Comparison of ENCODE assay signal across 8 mouse cellular contexts in genomic region chr15:80256242-80256641, GRCm38 (mm10). TPM values are rescaled to one million over a fixed set of nuclear protein-coding genes. Genes with fewer than 3 reads are reported as not detected.
DNase-seq lines count a peak whose midpoint lies in the region; ATAC-seq and TF ChIP-seq lines count a peak whose summit lies in the region.

No protein-coding gene starts in this region.

- H3K27ac ChIP-seq in layer of hippocampus, adult 2 months: peak overlapping the region; percentile 100
- peak overlapping the region; percentile 92 for H3K27ac ChIP-seq in embryonic facial prominence, embryonic 11.5 days (replicated peaks; ENCODE audit: low read depth, low read length)
- H3K27ac ChIP-seq in hindbrain, embryonic 13.5 days: peak overlapping the region; percentile 100
- H3K27ac ChIP-seq in macrophage: peak overlapping the region; percentile 99

- WGBS in embryonic facial prominence, embryonic 11.5 days: 11% methylated on average over 16 of the region's 16 CpGs
- 14% methylated on average over 16 of the region's 16 CpGs for WGBS in hindbrain, embryonic 13.5 days
- WGBS in macrophage (ENCODE audit: missing documents): 7% methylated on average over 16 of the region's 16 CpGs

- H3K4me2 ChIP-seq in embryonic facial prominence, embryonic 11.5 days (ENCODE audit: low read depth, low read length): peak overlapping the region; percentile 86
- peak overlapping the region; percentile 99 for H3K4me2 ChIP-seq in hindbrain, embryonic 13.5 days

- peak overlapping the region; percentile 99 for H3K9ac ChIP-seq in embryonic facial prominence, embryonic 11.5 days (replicated peaks; ENCODE audit: low read length)
- peak overlapping the region; percentile 100 for H3K9ac ChIP-seq in hindbrain, embryonic 13.5 days

- no peak for ATAC-seq in embryonic facial prominence, embryonic 11.5 days (replicated peaks; ENCODE audit: insufficient number of reproducible peaks, low FRiP score, low TSS enrichment, low read depth)
- ATAC-seq in hindbrain, embryonic 13.5 days (ENCODE audit: low FRiP score): no peak

- no peaks in the 10 kb centered on the region for H3K9me3 ChIP-seq in embryonic facial prominence, embryonic 11.5 days (replicated peaks; ENCODE audit: control insufficient read depth, low read length)
- no peaks in the 10 kb centered on the region for H3K9me3 ChIP-seq in hindbrain, embryonic 13.5 days

- TF ChIP-seq CTCF in layer of hippocampus, adult 2 months (conservative IDR thresholded peaks at IDR 0.05): no peak

- H3K4me1 ChIP-seq in embryonic facial prominence, embryonic 11.5 days (ENCODE audit: control insufficient read depth, insufficient read depth, low read length): no peaks in the 10 kb centered on the region; the same call in 1 of the 2 replicates
- H3K4me1 ChIP-seq in hindbrain, embryonic 13.5 days (replicated peaks): peaks cover 44% of the 10 kb centered on the region

- peaks cover 15% of the 10 kb centered on the region for H3K79me2 ChIP-seq in macrophage (ENCODE audit: inconsistent target)

- no peak for DNase-seq in layer of hippocampus, adult 2 months (ENCODE audit: low spot score in 2 of 2)
- no peak for DNase-seq in layer of hippocampus, adult 9-10 months (ENCODE audit: low spot score)
- DNase-seq in embryonic facial prominence, embryonic 11.5 days (ENCODE audit: low spot score): no peak
- no peak for DNase-seq in cerebellum, adult 9-11 months
- no peak for DNase-seq in urinary bladder, postnatal 10 days (ENCODE audit: low spot score)
- DNase-seq in adrenal gland, adult (ENCODE audit: inconsistent age in 2 of 2, low spot score in 1 of 2): no peak

- peak overlapping the region; percentile 80 for H3K4me3 ChIP-seq in layer of hippocampus, adult 2 months
- peak overlapping the region; percentile 83 for H3K4me3 ChIP-seq in embryonic facial prominence, embryonic 11.5 days (ENCODE audit: low read depth, low read length)
- peak overlapping the region; percentile 100 for H3K4me3 ChIP-seq in hindbrain, embryonic 13.5 days
- peak overlapping the region; percentile 96 for H3K4me3 ChIP-seq in macrophage (ENCODE audit: inconsistent target)

- H3K27me3 ChIP-seq in embryonic facial prominence, embryonic 11.5 days (ENCODE audit: control insufficient read depth, insufficient read depth, low read length): no peaks in the 10 kb centered on the region
- no peaks in the 10 kb centered on the region for H3K27me3 ChIP-seq in hindbrain, embryonic 13.5 days

- peaks cover 5% of the 10 kb centered on the region for H3K36me3 ChIP-seq in embryonic facial prominence, embryonic 11.5 days (replicated peaks; ENCODE audit: control insufficient read depth, insufficient read depth, low read depth, low read length)
- peaks cover 52% of the 10 kb centered on the region for H3K36me3 ChIP-seq in hindbrain, embryonic 13.5 days
- H3K36me3 ChIP-seq in macrophage (ENCODE audit: inconsistent target): peaks cover 27% of the 10 kb centered on the region

RNA-seq across cellular contexts. Expression of gene Atf4, which starts 1.3 kb away (rescaled TPM):
- 10 to 100 TPM; 85.7 to 94.3 TPM for total RNA-seq in layer of hippocampus, adult 2 months (2021)
- polyA plus RNA-seq in embryonic facial prominence, embryonic 11.5 days (2014; fragmentation: Nextera tagmentation; extraction: Ambion mirVana): 120 and 123 TPM in 2 replicates
- 115 and 118 TPM in 2 replicates for polyA plus RNA-seq in hindbrain, embryonic 13.5 days (2015; fragmentation: Nextera tagmentation; extraction: Ambion mirVana)
- 100 to 1,000 TPM in 24 of 26 experiments, 10 to 100 TPM in 2; 83.4 to 184 (median 141) TPM for total RNA-seq in macrophage (2018; cell fraction: chromatin; rRNA removed)
- total RNA-seq in macrophage (2018; cell fraction: cytosol; rRNA removed): 100 to 1,000 TPM in 25 of 26 experiments, 10 to 100 TPM in 1; 89.8 to 398 (median 191) TPM
- 100 to 1,000 TPM; 148 to 370 (median 282) TPM for total RNA-seq in macrophage (2018; cell fraction: nucleus; rRNA removed)
- polyA plus RNA-seq in macrophage (2018): 80.3 to 97.1 TPM (median 95.4 TPM) in 3 replicates

RNA-seq across cellular contexts. Expression of gene Rps19bp1, which starts 7.9 kb away (rescaled TPM):
- 10 to 100 TPM; 32.5 to 37.0 TPM for total RNA-seq in layer of hippocampus, adult 2 months (2021)
- polyA plus RNA-seq in embryonic facial prominence, embryonic 11.5 days (2014; fragmentation: Nextera tagmentation; extraction: Ambion mirVana): 81.3 and 83.1 TPM in 2 replicates
- 74.7 and 75.9 TPM in 2 replicates for polyA plus RNA-seq in hindbrain, embryonic 13.5 days (2015; fragmentation: Nextera tagmentation; extraction: Ambion mirVana)
- total RNA-seq in macrophage (2018; cell fraction: chromatin; rRNA removed): 10 to 100 TPM in 8 of 26 experiments, 1 to 10 TPM in 18; 1.8 to 18.5 (median 7.6) TPM
- 10 to 100 TPM; 24.2 to 45.7 (median 35.4) TPM for total RNA-seq in macrophage (2018; cell fraction: cytosol; rRNA removed)
- total RNA-seq in macrophage (2018; cell fraction: nucleus; rRNA removed): 10 to 100 TPM in 14 of 26 experiments, 1 to 10 TPM in 12; 4.0 to 20.9 (median 10.4) TPM
- polyA plus RNA-seq in macrophage (2018): 26.4 to 49.1 TPM (median 28.5 TPM) in 3 replicates

RNA-seq across cellular contexts. Expression of gene AC140267.1, which starts 20.6 kb away (rescaled TPM):
- total RNA-seq in layer of hippocampus, adult 2 months (2021): 10 to 100 TPM; 20.4 to 24.6 TPM
- not detected in 2 replicates for polyA plus RNA-seq in embryonic facial prominence, embryonic 11.5 days (2014; fragmentation: Nextera tagmentation; extraction: Ambion mirVana)
- not detected in 2 replicates for polyA plus RNA-seq in hindbrain, embryonic 13.5 days (2015; fragmentation: Nextera tagmentation; extraction: Ambion mirVana)
- not detected for total RNA-seq in macrophage (2018; cell fraction: chromatin; rRNA removed)
- not detected for total RNA-seq in macrophage (2018; cell fraction: cytosol; rRNA removed)
- not detected for total RNA-seq in macrophage (2018; cell fraction: nucleus; rRNA removed)
- polyA plus RNA-seq in macrophage (2018): not detected in 3 replicates

RNA-seq across cellular contexts. Expression of gene Mief1, which starts 22.4 kb away (rescaled TPM):
- total RNA-seq in layer of hippocampus, adult 2 months (2021): 10 to 100 TPM; 31.0 to 32.2 TPM
- 35.7 and 36.7 TPM in 2 replicates for polyA plus RNA-seq in embryonic facial prominence, embryonic 11.5 days (2014; fragmentation: Nextera tagmentation; extraction: Ambion mirVana)
- 36.9 and 37.7 TPM in 2 replicates for polyA plus RNA-seq in hindbrain, embryonic 13.5 days (2015; fragmentation: Nextera tagmentation; extraction: Ambion mirVana)
- total RNA-seq in macrophage (2018; cell fraction: chromatin; rRNA removed): 10 to 100 TPM; 19.7 to 84.6 (median 51.9) TPM
- total RNA-seq in macrophage (2018; cell fraction: cytosol; rRNA removed): 10 to 100 TPM; 14.3 to 33.9 (median 28.8) TPM
- 10 to 100 TPM; 18.9 to 59.3 (median 38.4) TPM for total RNA-seq in macrophage (2018; cell fraction: nucleus; rRNA removed)
- 11.6 to 15.1 TPM (median 13.3 TPM) in 3 replicates for polyA plus RNA-seq in macrophage (2018)

RNA-seq across cellular contexts. Expression of gene Cacna1i, which starts 30.8 kb away (rescaled TPM):
- 10 to 100 TPM; 36.1 to 41.4 TPM for total RNA-seq in layer of hippocampus, adult 2 months (2021)
- polyA plus RNA-seq in embryonic facial prominence, embryonic 11.5 days (2014; fragmentation: Nextera tagmentation; extraction: Ambion mirVana): 0.11 TPM in 1 of 2 replicates, not detected in the other
- 0.34 and 0.39 TPM in 2 replicates for polyA plus RNA-seq in hindbrain, embryonic 13.5 days (2015; fragmentation: Nextera tagmentation; extraction: Ambion mirVana)
- not detected for total RNA-seq in macrophage (2018; cell fraction: chromatin; rRNA removed)
- total RNA-seq in macrophage (2018; cell fraction: cytosol; rRNA removed): not detected
- not detected for total RNA-seq in macrophage (2018; cell fraction: nucleus; rRNA removed)
- polyA plus RNA-seq in macrophage (2018): not detected in 3 replicates
